Mouse (Mus musculus) forebrain, embryonic 11.5 days (tissue): ENCODE data around the gene Dnajb1. TPM values are rescaled to one million over a fixed set of nuclear protein-coding genes. Genes with fewer than 3 reads are reported as not detected.

Experiments used
- ATAC-seq: fragments of 200-750 bp; cut with Nextera tagmentation; replicated peaks from 2 replicates; pipeline ENCODE4 v1.8.0; 2017; ENCODE audit warnings: moderate TSS enrichment; ENCODE audit not compliant: low FRiP score
- DNase-seq: peaks from one replicate; pipeline ENCODE4 v3.0.0-alpha.2; 2017; ENCODE audit warnings: low spot score
- H3K27ac ChIP-seq: fragments of 300-500 bp; sonication (generic); 2 replicates; pipeline ENCODE4 v1.5.1; 2014; ENCODE audit warnings: low read depth, low read length
- H3K27me3 ChIP-seq: fragments of 300-500 bp; sonication (generic); 2 replicates; pipeline ENCODE4 v1.6.1; 2014; ENCODE audit warnings: mild to moderate bottlenecking, low read length, mixed read lengths; ENCODE audit not compliant: control insufficient read depth, insufficient read depth
- H3K36me3 ChIP-seq: fragments of 300-500 bp; sonication (generic); 2 replicates; pipeline ENCODE4 v1.6.1; 2014; ENCODE audit warnings: mild to moderate bottlenecking, low read length, moderate library complexity, mixed read lengths; ENCODE audit not compliant: control insufficient read depth, insufficient read depth
- H3K4me1 ChIP-seq: fragments of 300-500 bp; sonication (generic); replicated peaks from 2 replicates; pipeline ENCODE4 v1.6.1; 2014; ENCODE audit warnings: low read length, mixed read lengths; ENCODE audit not compliant: control insufficient read depth, insufficient read depth
- H3K4me2 ChIP-seq: fragments of 300-500 bp; sonication (generic); 2 replicates; pipeline ENCODE4 v1.6.1; 2014; ENCODE audit warnings: low read depth, mild to moderate bottlenecking, low read length, moderate library complexity, mixed read lengths; ENCODE audit not compliant: severe bottlenecking
- H3K4me3 ChIP-seq: fragments of 300-500 bp; sonication (generic); 2 replicates; pipeline ENCODE4 v1.5.1; 2014; ENCODE audit warnings: low read depth, low read length
- H3K9ac ChIP-seq: fragments of 300-500 bp; sonication (generic); 2 replicates; pipeline ENCODE4 v1.6.1; 2014; ENCODE audit warnings: low read length
- H3K9me3 ChIP-seq: fragments of 300-500 bp; sonication (generic); 2 replicates; pipeline ENCODE4 v1.6.1; 2016; ENCODE audit warnings: low read length, mixed read lengths; ENCODE audit not compliant: control insufficient read depth
- WGBS: fragments of 180-500 bp; shearing (Covaris S2); extraction: QIAGEN DNeasy Blood & Tissue Kit; methylation state at CpG from one replicate; pipeline ENCODE4 v1.1.7; 2014; 5-methylcytosine and 5-hydroxymethylcytosine counted together
- polyA plus RNA-seq: library from polyadenylated mRNA; unstranded; fragments of >200 nt; fragmentation: Nextera tagmentation; extraction: Ambion mirVana; gene quantifications from 2 replicates; pipeline ENCODE4 v1.2.1, GENCODE M21; 2014

Gene Dnajb1
- polyA plus RNA-seq, 1 experiment from 2014 or later = 73.8 TPM

GRCm38 (mm10) chr8:83660545-83660944 lies 52.6 kb downstream of the Dnajb1 start:
- H3K9me3 ChIP-seq = no peaks in the 10 kb centered on the region
- 0 out of 2 replicates have a peak overlapping the region, but pooled peaks have one; percentile 20 for H3K9ac ChIP-seq
- H3K4me3 ChIP-seq = no peak overlapping the region
- H3K4me1 ChIP-seq = peaks cover 12% of the 10 kb centered on the region
- DNase-seq (no peak), ATAC-seq (0 out of 2 replicates have a peak, but pooled peaks have one; percentile 8)
- no peak overlapping the region for H3K27ac ChIP-seq
- H3K36me3 ChIP-seq = no peaks in the 10 kb centered on the region
- H3K27me3 ChIP-seq = no peaks in the 10 kb centered on the region
- H3K4me2 ChIP-seq = no peak overlapping the region
- WGBS = 8% methylated on average over 8 of the region's 8 CpGs

GRCm38 (mm10) chr8:83660995-83661680 lies 53.1 kb downstream of the Dnajb1 start:
- Histone ChIP-seq H3K36me3 (no peaks in the 10 kb centered on the region), H3K4me3 (no peak overlapping the region), H3K27ac (no peak overlapping the region), H3K4me2 (peak overlapping the region; percentile 21), H3K27me3 (no peaks in the 10 kb centered on the region), H3K4me1 (peaks cover 12% of the 10 kb centered on the region), H3K9ac (peak overlapping the region; percentile 20; the same call in 1 of the 2 replicates), H3K9me3 (no peaks in the 10 kb centered on the region)
- DNase-seq (peak; percentile 61), ATAC-seq (peak; percentile 4; the same call in 1 of the 2 replicates)
- WGBS = 20% methylated on average over 22 of the region's 22 CpGs

Other genes starting within 250 kb of the Dnajb1 start
- gene Clgn, start 218.3 kb upstream of the Dnajb1 start, polyA plus RNA-seq = 6.0 and 6.3 TPM in 2 replicates
- gene Scoc, start 149.8 kb upstream of the Dnajb1 start, polyA plus RNA-seq = 143 and 161 TPM in 2 replicates
- not detected in 2 replicates for gene Olfr370, start 72.4 kb upstream of the Dnajb1 start, polyA plus RNA-seq
- gene Ndufb7, start 41.5 kb upstream of the Dnajb1 start, polyA plus RNA-seq = 333 and 339 TPM in 2 replicates
- gene Tecr, start 222 bp upstream of the Dnajb1 start, polyA plus RNA-seq = 550 and 611 TPM in 2 replicates
- gene Gipc1, start 44.5 kb downstream of the Dnajb1 start, polyA plus RNA-seq = 217 and 231 TPM in 2 replicates
- 0.47 and 0.60 TPM in 2 replicates for gene Ptger1, start 58.5 kb downstream of the Dnajb1 start, polyA plus RNA-seq
- 28.3 and 31.6 TPM in 2 replicates for gene Pkn1, start 91.0 kb downstream of the Dnajb1 start, polyA plus RNA-seq
- 251 and 267 TPM in 2 replicates for gene Ddx39, start 107.0 kb downstream of the Dnajb1 start, polyA plus RNA-seq
- 12.2 and 12.6 TPM in 2 replicates for gene Adgre5, start 133.1 kb downstream of the Dnajb1 start, polyA plus RNA-seq